Mouse (Mus musculus) heart, adult 8-10 months (tissue): ENCODE measurements around the gene Msi2. TPM values are rescaled to one million over a fixed set of nuclear protein-coding genes. Genes with fewer than 3 reads are reported as not detected.

Experiments
- DNase-seq: peaks from one replicate; pipeline ENCODE4 v3.0.0; 2022; ENCODE audit warnings: low spot score
- total RNA-seq, 4 experiments: library from RNA; stranded (reverse); gene quantifications; 2 replicates each; pipeline ENCODE4 v1.2.4; 2022

Gene Msi2
- total RNA-seq, 4 experiments from 2014 or later, result 206 to 216 (median 210) TPM

DNA sequence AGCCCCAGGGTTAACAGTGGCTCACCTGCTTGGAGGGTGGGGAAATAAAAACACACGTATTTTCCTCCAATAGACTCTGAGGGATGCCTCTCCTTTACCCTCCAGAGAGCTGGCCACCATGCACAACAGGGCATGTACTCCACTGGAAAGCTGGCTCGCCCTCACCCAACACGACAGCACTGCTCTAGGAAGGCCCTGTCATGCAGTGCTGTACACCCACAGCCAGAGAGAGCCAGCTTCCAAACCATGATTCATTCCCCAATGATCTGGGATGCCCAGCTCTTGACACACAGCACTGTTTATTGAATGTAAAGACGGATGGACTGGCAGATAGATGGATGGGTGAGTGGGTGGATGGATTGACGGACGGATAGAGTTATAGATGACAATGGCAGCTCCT lies 269.1 kb downstream of the Msi2 start:
- DNase-seq, result no peak

DNA sequence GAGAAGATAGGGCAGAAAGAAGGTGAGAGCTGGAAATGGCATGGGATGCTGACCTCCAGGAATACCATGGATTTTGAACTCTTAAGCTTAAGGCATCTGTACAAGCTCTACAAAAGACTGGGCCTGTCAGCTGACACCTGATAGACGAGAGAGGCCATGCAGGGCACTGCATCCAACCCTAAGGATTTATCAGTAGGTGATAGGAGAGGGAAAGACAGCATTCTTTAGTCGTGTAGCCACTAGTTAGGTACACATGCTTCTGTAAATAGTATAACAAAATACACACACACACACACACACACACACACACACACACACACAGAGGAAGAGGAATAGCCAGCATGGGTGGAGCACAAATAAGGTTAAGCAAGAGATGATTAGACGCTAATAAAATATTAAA lies 269.7 kb downstream of the Msi2 start:
- DNase-seq, result no peak

DNA sequence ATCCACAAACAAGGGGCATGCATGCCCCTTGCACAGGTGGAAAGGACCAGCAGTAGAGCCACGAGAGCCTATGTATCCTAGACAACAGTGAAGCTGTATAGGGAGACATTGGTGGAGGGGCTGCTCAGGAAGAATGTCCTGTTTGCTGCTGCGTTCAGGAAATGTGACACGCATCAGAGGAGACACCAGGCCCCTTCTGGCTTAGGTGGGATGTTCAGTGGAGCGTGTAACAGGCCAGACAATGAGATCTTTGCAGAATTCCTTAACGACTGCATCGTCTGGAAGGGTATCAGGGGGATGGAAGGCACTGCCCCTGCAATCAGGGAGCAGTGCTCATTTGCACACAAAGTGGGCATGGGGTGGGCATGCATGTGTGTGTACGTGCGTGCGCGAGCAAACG lies 271.0 kb downstream of the Msi2 start:
- DNase-seq, result no peak

DNA sequence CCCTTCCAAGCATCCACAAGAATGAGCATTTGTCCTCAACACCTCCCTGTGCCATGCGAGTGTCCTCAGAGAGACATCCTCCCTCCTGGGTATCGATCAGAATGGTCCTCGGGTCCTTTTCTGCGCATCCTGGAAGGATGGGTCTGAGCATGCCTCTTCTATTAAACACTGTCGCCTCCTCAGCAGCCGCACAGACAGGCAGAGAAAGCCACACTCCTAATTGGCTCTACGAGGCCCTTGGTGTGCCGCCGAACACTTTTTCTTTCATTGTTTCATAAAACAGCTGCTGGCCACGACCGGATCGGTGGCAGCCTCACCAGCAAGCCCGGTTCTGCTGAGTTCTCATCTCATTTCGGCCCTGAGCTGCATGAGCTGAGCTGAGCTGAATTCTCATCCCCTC lies 274.4 kb downstream of the Msi2 start:
- DNase-seq, result no peak

DNA sequence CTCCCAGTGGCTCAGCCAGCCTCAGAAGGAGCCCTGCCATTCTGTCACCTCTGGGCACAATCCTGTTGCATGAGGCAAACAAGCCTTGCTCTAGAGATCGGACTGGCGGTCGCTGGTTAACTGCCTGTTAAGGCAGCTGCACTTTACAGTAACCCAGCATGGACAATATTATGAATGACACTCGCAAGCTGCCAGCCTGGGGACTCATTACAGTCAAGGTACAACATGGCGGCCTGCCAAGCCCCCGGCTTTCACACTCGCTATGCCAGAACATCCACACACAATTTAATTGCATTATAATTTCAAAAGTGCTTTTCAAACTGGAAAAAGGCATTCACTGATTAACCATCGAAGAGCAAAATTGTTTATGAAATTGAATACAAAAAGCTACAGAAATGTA lies 275.0 kb downstream of the Msi2 start:
- DNase-seq, result no peak

DNA sequence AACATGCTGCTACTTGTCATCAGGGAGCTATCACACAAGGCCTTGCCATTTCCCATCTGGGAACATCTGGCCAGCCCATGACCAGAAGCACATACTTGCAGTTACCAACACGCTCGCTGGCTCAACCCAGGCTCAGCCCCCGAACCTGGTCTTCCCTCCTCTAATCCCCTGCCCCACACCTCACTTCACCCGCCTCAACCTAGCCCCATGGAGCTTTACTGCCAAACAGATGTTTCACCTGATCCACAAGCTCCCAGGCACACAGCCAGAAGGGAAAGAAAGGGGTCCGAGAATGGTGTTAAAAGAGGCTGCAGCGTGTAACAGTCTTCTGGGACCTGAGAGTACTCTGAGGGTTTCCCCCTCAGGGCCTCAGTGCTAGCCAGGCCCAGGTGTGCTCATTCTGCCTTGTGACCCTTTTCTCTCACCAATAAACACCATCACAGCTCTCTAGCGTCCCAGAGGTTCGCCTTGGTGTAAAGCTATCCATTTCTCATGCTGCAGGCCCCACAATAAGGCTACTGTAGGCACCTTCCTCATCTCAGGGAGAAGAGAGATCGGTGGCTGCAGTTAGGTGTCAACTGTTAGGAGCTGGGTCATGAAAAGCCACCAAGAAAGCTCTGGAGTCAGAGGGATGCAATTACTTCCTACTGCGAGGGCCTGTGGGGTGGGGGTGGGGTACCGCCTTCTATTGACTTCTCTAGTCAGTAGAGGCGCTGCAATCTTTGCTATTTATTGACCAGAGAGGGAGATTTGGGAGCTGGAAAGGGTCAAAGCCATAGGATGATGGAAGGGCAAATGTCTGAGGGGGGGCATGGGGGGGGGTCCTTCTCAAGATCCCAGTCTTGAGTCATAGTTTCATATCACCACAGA lies 276.2 kb downstream of the Msi2 start:
- no peak for DNase-seq

DNA sequence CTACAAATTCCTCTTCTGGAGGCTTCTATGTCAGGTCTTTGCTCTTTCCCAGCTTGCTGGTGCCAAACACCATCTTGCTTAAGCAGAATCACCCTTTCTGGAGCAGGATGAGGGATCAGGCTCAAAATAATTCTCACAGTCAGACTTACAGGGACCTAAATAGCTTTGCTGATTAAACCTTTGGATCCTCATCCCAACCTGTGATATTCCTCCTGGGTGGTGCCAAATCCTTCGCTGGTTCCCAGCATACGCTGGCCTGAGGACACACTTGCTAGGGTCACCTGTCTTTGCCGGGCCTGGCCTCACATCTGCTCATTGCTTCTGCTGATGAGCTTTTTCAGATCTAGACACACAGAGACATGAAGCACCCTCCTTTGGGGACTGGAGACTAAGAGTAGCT lies 279.7 kb downstream of the Msi2 start:
- peak; percentile 48 for DNase-seq

DNA sequence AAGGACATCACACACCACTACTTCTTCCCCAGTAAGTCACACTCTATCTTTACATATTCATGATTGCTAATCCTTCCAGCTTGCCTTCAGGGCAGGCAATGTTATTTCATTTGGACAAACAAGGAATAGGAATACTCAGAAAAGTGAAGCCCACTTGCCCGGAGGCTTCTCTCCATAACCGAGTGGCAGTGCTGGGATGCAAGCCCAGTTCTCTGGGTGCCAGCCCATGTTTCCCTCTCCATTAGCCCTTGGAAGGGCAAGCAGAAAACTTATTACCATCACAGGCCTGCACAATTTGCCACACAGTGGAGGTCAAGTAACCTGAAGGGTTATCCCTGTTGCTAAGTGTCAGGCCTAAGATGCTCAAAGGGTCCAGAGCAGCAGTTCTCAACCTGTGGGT lies 281.7 kb downstream of the Msi2 start:
- DNase-seq, result no peak

DNA sequence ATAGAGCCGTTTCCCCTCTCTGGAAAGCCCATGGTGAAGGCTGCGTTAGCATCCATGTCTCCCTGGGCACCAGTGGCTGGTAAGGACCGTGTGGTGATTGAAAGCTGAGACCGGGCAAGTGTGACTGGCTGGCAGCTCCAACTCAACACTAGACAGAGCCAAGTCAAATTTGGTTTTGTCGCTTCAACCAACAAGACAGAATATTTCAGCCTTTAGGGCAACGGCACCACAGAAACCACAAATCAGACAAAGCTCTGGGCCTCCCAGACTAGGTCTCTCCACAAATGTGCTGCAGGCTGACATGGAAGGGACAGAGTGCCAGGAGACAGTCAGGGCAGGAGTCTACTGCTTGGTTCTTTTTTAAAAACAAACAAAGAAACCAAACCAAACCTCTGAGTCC lies 282.8 kb downstream of the Msi2 start:
- DNase-seq, result no peak

DNA sequence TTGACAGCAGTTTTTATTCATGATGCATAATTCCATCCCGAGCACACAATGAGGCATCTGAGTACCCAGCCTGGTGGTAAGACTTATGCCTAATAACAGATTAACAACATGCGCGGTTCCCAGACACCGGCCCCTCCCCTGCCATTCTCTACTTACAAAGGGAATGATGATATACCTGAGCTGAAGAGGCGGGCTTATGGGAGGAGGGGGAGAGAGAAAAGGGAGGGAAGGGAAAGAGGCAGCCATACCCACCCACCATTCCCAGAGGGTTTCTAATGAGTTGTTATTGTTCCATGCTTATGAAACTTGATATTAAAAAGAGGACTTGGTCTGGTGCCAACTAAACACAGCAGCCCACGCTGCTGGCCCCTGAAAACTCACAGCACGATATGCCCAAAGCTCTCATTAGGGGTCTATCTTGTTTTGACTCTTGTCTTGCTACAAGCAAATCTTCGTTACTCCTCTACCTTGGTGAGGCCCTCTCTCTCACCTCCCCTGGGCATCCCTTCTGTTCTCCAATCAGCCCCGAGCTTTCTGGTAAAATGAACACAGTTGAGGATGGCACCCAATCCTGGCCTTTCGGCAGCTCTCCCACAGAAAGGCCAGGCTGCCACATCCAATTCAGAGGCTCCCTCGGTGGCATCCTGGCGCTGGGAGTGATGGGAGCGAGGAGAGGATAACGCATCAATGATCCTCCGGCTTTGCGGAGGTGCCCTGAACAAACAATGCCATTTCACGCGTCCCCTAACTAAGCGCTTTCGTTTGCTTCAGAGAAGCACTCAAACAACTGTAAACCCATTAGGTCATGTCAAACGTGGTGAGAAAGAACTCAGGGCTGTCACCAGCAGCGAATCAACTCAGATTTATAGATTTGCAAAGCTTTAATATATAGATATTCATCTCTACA lies 286.7 kb downstream of the Msi2 start:
- DNase-seq, result no peak

DNA sequence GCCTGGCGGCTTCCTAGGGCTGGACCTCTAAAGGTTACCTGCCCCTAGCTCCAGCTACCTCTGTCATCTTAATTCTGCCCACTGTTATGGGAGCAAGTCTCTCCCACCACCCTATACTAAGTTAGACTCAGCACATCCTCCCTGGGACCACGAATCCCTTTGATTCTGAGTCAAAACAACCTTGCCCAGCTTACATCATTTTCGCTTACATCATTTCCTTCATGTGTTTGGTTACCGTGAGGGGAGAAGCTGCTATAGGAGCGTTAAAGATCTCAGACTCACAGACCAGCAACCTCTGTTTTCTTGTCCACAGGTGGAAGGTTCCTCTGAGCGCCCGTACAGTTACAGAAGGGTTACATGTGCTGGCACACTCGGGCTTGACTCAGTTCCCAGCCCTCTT lies 288.0 kb downstream of the Msi2 start:
- DNase-seq, result no peak

DNA sequence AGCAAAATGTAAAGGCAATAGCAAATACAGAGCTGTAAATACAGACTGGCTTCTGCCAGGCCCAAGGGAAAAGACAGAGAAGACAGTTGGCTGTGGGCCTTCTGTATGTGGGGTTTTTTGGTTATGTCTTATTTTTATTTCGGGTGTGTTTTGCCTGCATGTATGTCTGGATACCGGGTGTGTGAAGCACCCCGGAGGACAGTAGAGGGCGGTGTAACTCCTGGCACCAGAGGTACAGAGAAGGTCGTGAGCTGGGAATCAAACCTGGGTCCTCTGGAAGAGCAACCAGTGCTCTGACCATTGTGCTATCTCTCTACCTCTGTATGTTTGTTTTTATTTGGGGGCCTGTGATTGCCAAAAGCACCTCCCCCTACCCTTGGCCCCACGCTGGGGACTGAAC lies 288.6 kb downstream of the Msi2 start:
- no peak for DNase-seq

DNA sequence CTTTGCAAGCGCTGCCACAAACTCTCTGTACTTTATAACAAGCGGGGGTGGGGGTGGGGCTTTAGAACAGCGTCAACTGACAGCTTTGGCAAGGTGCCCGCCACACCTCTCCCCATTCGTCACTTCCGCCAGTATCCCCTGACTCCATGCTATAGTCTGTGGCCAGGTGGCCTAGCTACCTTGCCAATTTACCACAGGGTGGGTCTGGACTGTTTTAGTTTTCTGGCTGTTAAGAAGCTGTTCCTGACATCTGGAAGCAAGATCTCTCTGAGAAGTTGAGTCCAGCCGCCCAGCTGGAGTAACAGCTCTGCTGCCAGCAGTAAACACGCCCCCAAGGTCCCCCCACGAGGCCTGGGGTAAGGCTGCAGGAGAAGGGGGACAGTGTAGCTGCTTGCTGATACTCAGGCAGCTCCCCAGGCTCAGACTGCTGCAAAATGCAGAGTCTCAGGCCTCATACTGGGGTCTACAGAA lies 292.6 kb downstream of the Msi2 start:
- peak; percentile 33 for DNase-seq

DNA sequence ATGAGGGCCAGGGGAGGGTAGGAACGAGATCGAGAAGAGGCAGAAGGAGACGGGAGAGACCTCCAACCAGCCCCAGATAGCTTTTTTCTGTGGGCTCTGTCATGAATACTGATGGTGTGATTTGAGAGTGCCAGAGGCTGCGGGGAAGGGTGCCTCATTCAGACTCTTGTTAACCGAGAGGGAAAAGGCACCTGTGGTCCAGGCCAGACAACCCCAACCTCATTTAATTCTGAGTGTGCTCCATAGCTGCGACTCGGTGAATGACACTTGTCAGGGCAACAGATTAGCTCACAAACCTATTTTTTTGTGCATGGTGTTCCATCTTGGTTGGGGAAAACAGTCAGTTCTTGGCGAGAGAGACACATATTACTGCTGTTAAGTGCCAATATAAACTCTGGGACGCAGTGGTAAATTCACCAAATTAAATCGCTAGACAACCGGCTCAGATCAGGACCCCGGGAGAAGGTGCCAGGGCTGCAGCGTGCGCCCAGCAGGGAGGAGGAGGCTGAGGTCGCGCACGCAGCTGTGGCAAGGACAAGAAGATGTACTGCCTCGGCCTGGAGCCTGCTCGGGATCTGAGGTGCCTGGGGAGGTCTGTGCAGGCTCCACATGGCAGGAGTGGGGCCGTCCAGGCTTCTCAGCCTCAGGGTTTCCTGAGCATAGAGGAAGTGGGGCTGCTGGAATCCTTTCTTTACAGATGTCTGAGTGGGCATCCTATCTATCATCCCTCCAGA lies 294.1 kb downstream of the Msi2 start:
- no peak for DNase-seq

DNA sequence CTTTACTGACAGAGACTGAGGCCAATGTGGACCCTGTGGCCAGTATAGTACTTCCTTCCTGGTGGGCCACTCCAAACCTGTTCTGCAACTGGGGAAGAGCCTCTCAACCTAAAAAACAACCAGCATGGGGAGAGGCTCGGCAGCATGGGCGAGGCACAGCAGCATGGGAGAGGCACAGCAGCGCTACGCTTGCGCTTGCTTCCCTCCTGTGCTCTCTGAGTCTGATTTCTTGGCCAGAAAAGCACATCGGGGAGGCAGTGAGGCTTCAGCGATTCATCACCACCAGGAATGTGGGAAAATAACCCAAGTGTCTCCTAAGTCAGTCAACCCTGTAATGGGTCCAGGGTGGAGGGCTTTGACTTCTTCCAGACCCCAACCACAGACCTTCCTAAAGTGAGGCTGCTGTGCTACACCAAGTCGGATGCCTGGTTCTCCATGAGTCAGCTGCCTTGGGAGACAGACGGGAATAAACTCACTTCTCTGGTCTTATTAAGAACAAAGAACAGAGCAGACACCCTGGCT lies 297.2 kb downstream of the Msi2 start:
- no peak for DNase-seq

DNA sequence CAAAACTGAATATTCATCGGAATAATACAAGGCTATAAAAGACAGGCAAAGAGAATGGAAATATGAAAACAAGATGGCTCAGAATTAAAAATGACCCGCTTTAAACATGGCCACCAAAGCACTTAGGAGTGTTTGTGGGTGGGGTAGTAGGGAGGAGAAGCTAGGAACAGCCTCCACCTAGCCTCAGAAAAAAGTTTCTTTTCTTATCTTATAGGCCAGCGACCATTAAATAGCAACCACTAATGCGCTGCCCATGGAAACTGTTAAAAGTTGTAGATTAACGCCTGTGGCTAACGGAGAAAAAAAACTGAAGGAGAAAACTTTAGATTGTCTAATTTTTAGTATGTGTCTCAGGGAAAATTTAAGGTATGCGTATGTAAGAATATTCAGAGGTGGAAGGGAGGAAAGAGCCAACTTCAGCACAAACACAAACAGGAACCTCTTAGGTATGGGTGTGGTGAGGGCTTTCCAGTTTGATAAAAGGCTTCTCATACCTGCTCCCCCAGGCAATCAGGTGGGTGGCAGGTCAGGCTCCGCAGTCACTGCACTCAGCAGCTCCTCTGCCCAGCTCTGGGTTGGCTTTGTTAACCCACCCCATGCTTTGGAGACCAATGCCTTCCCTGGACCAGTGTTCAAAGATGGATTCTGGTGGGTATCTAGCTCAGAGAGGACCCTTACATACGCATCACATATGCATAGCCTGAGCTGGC lies 298.5 kb downstream of the Msi2 start:
- DNase-seq, result no peak

DNA sequence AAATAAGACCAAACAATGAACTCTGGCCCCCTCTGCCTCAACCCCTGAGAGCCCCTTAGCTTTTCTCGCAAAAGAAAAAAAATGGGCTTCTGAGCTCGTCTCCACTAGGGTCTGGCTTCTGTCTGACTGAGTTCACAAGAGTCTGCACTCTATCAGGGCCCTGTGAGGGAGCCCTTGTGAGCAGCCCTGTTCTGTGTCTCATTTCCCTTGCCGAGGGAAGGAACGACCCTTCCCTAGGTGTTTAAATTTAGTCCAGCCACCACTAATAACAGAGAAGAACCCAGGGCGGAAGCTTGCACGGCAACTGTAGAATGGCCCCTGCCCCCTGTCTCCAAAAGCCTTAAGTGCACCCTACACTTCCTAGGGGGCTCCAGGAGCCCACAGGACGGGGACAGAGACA lies 299.2 kb downstream of the Msi2 start:
- DNase-seq, result no peak

DNA sequence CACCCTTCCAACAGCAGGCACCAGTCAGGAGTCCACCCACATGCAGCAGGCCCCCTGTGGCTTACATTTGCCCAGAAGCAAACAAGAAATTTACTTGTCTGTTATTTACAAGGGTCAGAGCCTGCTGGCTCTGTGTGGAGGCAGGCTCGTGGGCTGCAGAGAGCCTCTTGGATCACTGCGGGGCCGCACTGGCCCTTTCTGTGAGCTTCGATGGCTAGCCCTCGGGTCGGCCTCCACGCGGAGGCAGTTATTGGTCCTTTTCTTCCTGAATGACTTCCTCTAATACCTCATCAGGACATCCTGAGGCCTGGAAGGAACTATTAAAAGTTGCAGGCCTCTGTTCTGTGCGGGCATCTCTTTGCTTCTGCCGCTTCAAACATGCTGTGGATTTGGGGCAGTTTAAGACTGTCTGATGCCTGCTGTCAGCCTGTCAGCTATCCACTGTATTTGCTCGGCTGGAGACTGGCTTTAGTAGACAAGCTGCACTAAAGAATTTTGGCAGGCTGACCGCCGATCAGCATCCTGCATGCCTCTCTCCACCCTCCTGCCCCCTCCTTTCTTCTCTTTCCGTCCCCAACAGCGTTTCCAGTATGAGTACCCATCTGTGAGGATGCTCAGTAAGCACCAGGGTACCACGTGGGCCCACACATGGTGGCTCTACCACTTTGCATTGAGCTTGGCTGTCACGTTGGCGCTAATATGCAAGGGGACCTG lies 304.0 kb downstream of the Msi2 start:
- DNase-seq, result no peak

DNA sequence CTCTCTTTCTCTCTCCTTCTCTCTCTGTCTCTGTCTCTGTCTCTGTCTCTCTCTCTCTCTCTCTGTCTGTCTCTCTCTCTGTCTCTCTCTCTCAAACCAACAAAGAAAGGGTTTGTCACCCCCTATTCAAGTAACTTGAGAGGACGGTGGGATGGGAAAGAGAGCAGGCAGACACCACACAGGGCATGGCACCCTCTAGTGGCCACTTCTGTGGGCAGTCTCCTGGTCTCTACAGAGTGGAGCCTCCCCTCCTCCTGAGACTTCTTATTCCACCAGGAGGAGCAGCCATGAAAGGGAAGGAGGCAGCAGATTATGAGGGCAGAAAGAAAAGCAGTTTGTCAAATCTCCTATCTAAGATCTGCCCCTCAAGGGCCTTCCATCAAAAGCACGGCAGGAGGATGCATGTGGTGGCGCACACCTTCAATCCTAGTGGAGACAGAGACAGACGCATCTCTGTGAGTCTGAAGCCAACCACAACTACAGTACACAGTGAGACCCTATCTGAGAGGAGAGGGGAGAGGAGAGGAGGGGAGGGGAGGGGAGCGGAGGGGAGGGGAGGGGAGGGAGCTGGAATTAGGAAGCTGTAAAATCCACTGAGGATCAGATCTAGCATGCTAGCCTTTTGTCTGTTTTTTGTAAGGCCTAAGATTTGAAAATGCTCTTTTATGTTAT lies 305.8 kb downstream of the Msi2 start:
- peak; percentile 51 for DNase-seq

DNA sequence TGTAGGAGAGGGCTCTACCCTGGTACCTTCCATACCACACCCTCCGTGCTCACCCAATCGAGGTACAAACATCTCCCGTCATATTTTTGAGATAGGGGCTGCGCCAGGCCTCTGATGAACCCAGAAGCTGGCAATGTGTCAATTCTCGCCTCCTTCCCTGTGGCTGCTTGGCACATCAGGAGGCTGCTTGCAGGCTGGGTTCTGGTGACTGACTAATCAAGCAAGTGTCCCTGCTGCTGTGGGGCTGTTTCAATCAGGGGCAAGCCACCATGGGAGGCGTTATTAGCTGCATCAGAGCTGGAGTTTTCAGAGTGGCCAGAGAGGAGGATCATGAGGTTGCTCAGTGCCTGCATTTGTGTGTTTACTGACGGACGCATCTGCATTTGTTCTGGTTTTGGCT lies 310.0 kb downstream of the Msi2 start:
- no peak for DNase-seq
